Mouse (Mus musculus): ENCODE results near the gene Cdc42bpg.

- TF ChIP-seq POLR2A (IDR thresholded peaks at IDR 0.05; ENCODE audit: borderline replicate concordance, low read depth, low read length) (no peak), CTCF (IDR thresholded peaks at IDR 0.05; ENCODE audit: low read depth, low read length) (no peak)
Observed at GRCm38 (mm10) chr19:6361291-6361690, 55.0 kb downstream of the Cdc42bpg start.
